Mouse (Mus musculus): Measurements from ENCODE around the gene Pms1.

- TF ChIP-seq CTCF (IDR thresholded peaks at IDR 0.05; ENCODE audit: low read depth) = no peak
- TF ChIP-seq EP300 (IDR thresholded peaks at IDR 0.05; ENCODE audit: low read depth) = no peak
Observed at GRCm38 (mm10) chr1:53203902-53204301, 92.9 kb downstream of the Pms1 start.

Measured in liver, postnatal 0 days (tissue).